Mouse (Mus musculus) neural tube, embryonic 12.5 days (tissue): ENCODE measurements around the gene Fgr. TPM values are rescaled to one million over a fixed set of nuclear protein-coding genes. Genes with fewer than 3 reads are reported as not detected.
A peak's percentile ranks its signal among the peaks of the same experiment; 100 is the strongest.

Experiments
- ATAC-seq: fragments of 200-750 bp; cut with Nextera tagmentation; 2 replicates; pipeline ENCODE4 v1.8.0; 2017; ENCODE audit warnings: low read depth, mild to moderate bottlenecking, moderate TSS enrichment, moderate library complexity; ENCODE audit not compliant: low FRiP score
- H3K27ac ChIP-seq: fragments of 300-500 bp; sonication (generic); 2 replicates; pipeline ENCODE4 v1.5.1; 2016
- H3K27me3 ChIP-seq: fragments of 300-500 bp; sonication (generic); replicated peaks from 2 replicates; pipeline ENCODE4 v1.6.1; 2016; ENCODE audit warnings: mild to moderate bottlenecking
- H3K36me3 ChIP-seq: fragments of 300-500 bp; sonication (generic); 2 replicates; pipeline ENCODE4 v1.6.1; 2016; ENCODE audit warnings: mild to moderate bottlenecking
- H3K4me1 ChIP-seq: fragments of 300-500 bp; sonication (generic); 2 replicates; pipeline ENCODE4 v1.6.1; 2016
- H3K4me2 ChIP-seq: fragments of 300-500 bp; sonication (generic); replicated peaks from 2 replicates; pipeline ENCODE4 v1.6.1; 2016; ENCODE audit warnings: mild to moderate bottlenecking
- H3K4me3 ChIP-seq: fragments of 300-500 bp; sonication (generic); 2 replicates; pipeline ENCODE4 v1.5.1; 2016
- H3K9ac ChIP-seq: fragments of 300-500 bp; sonication (generic); 2 replicates; pipeline ENCODE4 v1.6.1; 2016; ENCODE audit warnings: mild to moderate bottlenecking
- H3K9me3 ChIP-seq: fragments of 300-500 bp; sonication (generic); 2 replicates; pipeline ENCODE4 v1.6.1; 2016; ENCODE audit warnings: mild to moderate bottlenecking
- WGBS: fragments of 180-500 bp; shearing (Covaris S2); methylation state at CpG from one replicate; pipeline ENCODE4 v1.1.7; 2016; 5-methylcytosine and 5-hydroxymethylcytosine counted together
- polyA plus RNA-seq: library from polyadenylated mRNA; unstranded; fragments of >200 nt; fragmentation: Nextera tagmentation; extraction: Ambion mirVana; gene quantifications from 2 replicates; pipeline ENCODE4 v1.2.1, GENCODE M21; 2016

Fgr gene
- polyA plus RNA-seq, 1 experiment from 2014 or later, result 0.28 TPM

DNA sequence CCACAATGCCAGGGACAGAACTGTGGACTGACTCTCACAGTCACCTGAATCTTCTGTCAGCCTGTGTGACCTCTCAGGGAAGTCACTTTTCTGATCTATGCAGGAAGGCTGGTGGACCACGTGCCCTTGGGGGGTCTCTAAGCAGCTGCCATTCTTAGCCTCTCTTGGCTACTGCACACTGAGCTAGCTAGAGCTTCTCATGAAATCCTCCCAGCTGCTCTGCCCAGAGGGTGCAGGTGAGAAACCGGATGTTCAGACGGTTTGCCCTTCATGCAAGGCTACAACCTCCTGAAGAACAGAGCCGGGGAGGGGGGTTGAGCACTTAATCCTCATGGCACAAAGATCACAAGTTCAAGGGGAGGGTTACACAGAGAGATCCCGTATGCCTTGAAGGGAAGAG, 3.7 kb downstream of the Fgr start:
- H3K27me3 ChIP-seq, result peaks cover 42% of the 10 kb centered on the region
- no peak for ATAC-seq
- H3K4me3 ChIP-seq, result no peak overlapping the region
- no peaks in the 10 kb centered on the region for H3K36me3 ChIP-seq
- H3K4me2 ChIP-seq, result no peak overlapping the region
- H3K9me3 ChIP-seq, result no peaks in the 10 kb centered on the region
- peaks cover 24% of the 10 kb centered on the region; the same call in 1 of the 2 replicates for H3K4me1 ChIP-seq
- H3K9ac ChIP-seq, result no peak overlapping the region
- 59% methylated on average over 5 of the region's 5 CpGs for WGBS
- no peak overlapping the region for H3K27ac ChIP-seq

DNA sequence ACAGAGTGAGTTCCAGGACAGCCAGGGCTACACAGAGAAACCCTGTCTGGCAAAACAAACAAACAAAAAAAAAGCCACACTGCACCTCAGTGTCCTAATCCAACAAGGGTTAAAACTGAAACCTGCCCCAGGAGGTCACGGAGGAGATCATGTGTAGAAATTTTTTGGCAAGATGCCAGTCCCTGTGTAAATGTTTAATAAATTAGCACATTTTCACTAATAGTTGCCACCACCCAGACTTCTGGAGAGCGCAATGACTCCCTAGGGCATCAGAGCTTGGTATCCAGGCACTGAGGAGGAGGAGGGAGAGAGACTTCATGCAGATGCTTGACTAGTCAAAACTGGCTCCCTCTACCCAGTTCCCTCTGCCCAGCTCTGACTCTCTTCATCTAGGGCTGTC, 5.3 kb downstream of the Fgr start:
- peaks cover 27% of the 10 kb centered on the region for H3K27me3 ChIP-seq
- H3K27ac ChIP-seq, result no peak overlapping the region
- peaks cover 24% of the 10 kb centered on the region for H3K4me1 ChIP-seq
- no peaks in the 10 kb centered on the region for H3K36me3 ChIP-seq
- H3K9me3 ChIP-seq, result no peaks in the 10 kb centered on the region
- H3K9ac ChIP-seq, result no peak overlapping the region
- WGBS, result 77% methylated on average over 2 of the region's 2 CpGs
- H3K4me3 ChIP-seq, result no peak overlapping the region
- no peak overlapping the region for H3K4me2 ChIP-seq
- ATAC-seq, result no peak

DNA sequence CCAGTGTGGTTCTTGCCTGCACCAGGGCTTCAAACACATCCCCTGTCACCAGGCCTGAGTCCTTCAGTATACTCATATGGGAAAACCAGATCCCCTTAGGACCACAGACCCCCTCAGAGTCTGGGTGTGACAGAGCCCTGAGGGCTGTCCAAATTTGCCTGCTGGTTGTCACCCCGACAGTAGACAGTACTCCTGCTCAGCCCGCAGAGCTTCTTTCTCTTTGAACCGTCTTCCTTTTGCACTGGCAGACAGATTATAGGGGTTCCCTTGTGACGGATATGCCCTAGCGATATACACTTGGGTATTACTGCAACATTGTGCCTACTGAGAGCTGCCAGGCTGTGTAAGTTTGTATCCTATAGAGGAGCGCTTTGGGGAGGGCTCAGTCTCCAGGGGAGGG, 7.7 kb downstream of the Fgr start:
- H3K4me1 ChIP-seq, result peaks cover 11% of the 10 kb centered on the region
- H3K27ac ChIP-seq, result no peak overlapping the region
- H3K27me3 ChIP-seq, result 0 out of 2 replicates have a peak, but pooled peaks cover 3% of the 10 kb centered on the region
- no peaks in the 10 kb centered on the region for H3K9me3 ChIP-seq
- no peaks in the 10 kb centered on the region for H3K36me3 ChIP-seq
- no peak overlapping the region for H3K4me3 ChIP-seq
- ATAC-seq, result no peak
- no peak overlapping the region for H3K9ac ChIP-seq
- no peak overlapping the region for H3K4me2 ChIP-seq
- WGBS, result 79% methylated on average over 6 of the region's 6 CpGs

DNA sequence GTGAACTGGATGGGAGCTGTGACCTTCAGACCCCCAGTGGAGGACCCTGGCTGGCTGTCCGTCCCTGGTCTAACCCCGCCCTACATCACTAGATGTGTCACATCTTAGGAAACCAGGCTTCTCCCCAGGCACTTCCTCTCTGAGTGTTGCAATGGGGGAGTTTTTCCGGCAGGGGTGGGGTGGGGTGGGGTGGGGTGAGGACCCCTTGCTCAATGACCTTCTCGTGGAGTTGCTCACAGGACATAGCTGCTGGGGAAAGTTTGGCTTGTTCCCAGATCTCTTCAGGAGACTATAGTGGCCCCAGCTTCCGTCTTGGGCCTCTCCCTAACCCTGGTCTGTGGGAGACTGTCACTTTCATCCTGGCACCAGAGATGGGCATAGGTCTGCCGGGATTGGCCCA, 9.1 kb downstream of the Fgr start:
- Histone ChIP-seq H3K4me2 (no peak overlapping the region), H3K36me3 (no peaks in the 10 kb centered on the region), H3K27ac (no peak overlapping the region), H3K9me3 (no peaks in the 10 kb centered on the region), H3K27me3 (no peaks in the 10 kb centered on the region), H3K4me1 (peaks cover 11% of the 10 kb centered on the region), H3K4me3 (no peak overlapping the region), H3K9ac (no peak overlapping the region)
- ATAC-seq, result no peak
- 82% methylated on average over 6 of the region's 6 CpGs for WGBS

DNA sequence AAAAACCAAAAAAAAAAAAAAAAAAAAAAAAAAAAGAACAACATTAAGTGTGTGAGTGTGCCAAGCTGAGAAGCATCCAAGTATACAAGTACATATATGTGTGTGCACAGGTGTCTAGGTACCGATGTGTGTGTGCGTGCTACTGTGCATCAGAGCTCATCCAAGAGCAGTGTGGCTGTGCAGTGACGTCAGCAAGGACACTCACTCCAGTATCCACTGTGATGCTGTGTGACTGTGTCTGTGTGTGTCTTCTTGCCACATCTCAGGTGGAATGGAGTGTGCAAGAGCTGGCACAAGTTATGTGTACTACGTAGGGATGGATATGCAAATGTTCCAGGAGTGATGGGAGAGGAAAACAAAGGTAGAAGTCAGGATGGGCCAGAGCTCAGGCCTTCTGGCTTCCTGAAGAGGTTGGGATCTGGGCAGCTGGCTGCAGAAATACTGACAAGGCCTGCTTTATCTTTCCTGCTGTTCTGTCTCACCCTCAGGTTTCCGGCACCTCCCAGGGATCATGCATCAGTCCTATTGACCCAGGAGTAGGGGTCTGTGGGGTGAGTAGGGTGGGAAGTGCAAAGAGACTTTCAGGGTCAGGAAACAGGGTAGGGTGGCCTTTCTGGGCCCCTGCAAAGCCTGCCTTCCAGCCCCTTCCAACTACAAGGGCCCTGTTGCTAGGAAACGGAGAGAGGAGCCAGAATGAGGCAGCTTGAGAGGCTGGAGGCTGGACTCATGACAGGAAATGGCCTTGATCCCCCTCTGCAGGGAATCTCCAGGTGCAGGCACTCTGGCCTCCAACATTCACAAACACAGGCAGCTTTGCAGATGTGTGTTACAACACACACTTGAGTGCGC, 10.0 kb downstream of the Fgr start:
- WGBS, result 45% methylated on average over 7 of the region's 7 CpGs
- Histone ChIP-seq H3K4me3 (no peak overlapping the region), H3K9me3 (no peaks in the 10 kb centered on the region), H3K27ac (no peak overlapping the region; the same call in 1 of the 2 replicates), H3K4me1 (peaks cover 11% of the 10 kb centered on the region), H3K9ac (0 out of 2 replicates have a peak overlapping the region, but pooled peaks have one; percentile 33), H3K36me3 (no peaks in the 10 kb centered on the region), H3K27me3 (no peaks in the 10 kb centered on the region), H3K4me2 (no peak overlapping the region)
- 0 out of 2 replicates have a peak, but pooled peaks have one; percentile 13 for ATAC-seq

DNA sequence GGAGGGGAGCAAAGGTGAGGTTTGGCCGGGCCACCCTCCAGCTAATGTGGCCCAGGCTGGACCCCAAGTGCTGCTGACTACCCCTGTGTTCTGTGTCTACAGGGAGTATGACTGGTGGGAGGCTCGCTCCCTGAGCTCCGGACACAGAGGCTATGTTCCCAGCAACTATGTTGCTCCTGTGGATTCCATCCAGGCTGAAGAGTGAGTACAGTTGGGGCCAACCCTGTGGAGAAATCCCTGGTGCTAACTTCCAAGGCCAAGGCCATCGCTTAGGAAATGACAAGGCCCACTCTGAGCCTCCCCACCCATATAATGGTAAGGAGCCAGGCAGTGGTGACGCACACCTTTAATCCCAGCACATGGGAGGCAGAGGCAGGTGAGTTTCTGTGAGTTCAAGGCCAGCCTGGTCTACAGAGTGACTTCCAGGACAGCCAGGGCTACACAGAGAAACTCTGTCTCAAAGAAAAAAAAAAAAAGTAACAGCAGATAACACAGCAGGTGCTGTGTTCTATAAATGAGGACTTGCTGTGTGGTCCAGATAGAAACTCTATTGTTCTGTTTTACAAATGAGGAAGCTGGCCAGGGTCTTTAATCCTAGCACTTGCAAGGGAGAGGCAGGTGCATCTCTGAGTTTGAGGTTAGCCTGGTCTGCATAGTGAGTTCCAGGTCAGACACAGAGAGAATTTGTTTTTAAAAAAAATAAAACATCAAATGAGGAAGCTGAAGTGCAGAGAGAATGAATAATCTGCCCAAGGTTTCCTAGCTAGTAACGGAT, 14.9 kb downstream of the Fgr start:
- Histone ChIP-seq H3K9me3 (no peaks in the 10 kb centered on the region), H3K9ac (no peak overlapping the region), H3K4me3 (no peak overlapping the region), H3K27ac (no peak overlapping the region), H3K4me2 (no peak overlapping the region), H3K27me3 (no peaks in the 10 kb centered on the region), H3K4me1 (peaks cover 9% of the 10 kb centered on the region), H3K36me3 (no peaks in the 10 kb centered on the region)
- no peak for ATAC-seq
- 88% methylated on average over 6 of the region's 6 CpGs for WGBS

DNA sequence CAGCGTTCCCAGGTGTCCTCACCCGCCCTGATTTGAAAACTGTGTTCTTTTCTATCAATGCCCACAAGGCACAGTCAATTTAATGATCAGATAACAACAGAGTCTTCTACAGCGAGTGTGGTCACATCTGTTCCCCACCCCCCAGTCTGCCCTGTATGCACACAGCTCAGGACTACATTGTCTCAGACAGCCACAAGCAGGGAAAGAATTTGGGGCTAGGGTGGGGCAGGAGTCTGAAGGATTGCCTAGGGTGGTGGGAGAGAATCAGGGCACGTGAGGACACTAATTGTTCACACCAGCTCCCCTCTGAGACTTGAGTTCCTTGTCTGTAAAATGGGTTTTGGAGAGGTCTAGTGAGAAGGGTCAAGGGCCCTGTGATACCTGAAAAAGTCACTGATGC, 19.7 kb downstream of the Fgr start:
- no peak overlapping the region for H3K27ac ChIP-seq
- H3K4me2 ChIP-seq, result no peak overlapping the region
- no peak overlapping the region for H3K4me3 ChIP-seq
- whole genome bisulfite sequencing, result 66% methylated on average over 4 of the region's 4 CpGs
- no peaks in the 10 kb centered on the region for H3K36me3 ChIP-seq
- H3K27me3 ChIP-seq, result no peaks in the 10 kb centered on the region
- H3K9ac ChIP-seq, result no peak overlapping the region
- no peaks in the 10 kb centered on the region for H3K9me3 ChIP-seq
- ATAC-seq, result no peak
- H3K4me1 ChIP-seq, result no peaks in the 10 kb centered on the region

DNA sequence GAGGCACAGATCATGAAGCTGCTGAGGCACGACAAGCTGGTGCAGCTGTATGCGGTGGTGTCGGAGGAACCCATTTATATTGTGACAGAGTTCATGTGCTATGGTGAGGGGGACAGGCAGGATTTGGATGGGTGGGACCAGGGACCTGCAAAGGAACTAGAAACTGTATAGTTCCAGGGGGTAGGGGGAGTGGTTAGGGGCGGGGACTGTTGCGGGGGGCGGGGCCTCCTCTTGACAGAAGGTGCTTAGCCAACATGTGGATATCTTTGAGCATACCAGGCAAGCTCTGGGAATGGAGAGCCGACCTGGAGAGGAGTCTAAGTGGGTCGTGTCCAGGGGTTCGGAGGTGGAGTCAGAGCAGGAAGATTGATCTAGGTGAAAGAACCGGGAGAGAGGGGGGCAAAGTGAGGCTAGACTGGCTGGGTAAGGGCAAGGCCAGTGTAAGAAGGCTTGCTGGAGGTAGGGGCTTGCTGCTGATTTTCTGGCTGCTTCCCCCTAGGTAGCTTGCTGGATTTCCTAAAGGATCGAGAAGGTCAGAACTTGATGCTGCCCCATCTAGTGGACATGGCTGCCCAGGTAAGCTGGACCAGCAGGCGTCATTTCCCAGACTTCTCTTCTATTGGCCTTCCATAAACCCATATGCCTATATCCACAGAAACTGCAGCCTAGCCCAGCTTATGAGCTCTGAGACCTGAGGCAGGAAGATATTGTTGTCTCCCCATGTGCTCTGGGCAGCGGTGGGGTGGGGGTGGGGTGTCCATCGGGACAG, 23.8 kb downstream of the Fgr start:
- no peak overlapping the region for H3K9ac ChIP-seq

DNA sequence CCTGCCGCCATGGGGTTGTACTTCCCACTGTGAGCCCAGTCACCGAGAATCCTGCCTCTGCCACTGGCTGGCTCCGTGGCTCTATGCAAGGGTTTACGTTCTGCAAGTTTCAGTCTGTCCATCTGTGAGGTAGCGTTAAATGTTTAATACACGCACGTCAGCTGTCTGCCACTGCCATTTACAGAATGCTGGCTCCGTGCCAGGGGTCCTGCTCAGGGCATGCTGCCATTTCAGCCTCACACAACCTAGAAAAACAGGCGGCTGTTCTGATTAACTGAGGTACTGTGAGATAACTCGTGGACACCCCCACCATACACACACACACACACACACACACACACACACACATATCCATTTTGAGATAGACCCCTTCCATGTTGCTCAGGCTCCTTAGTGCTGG, 29.0 kb downstream of the Fgr start:
- no peaks in the 10 kb centered on the region for H3K27me3 ChIP-seq
- no peak overlapping the region for H3K9ac ChIP-seq
- no peak for ATAC-seq
- H3K9me3 ChIP-seq, result no peaks in the 10 kb centered on the region
- no peak overlapping the region for H3K4me3 ChIP-seq
- 0 out of 2 replicates have a peak overlapping the region, but pooled peaks have one; percentile 22 for H3K4me2 ChIP-seq
- no peak overlapping the region for H3K27ac ChIP-seq
- no peaks in the 10 kb centered on the region for H3K36me3 ChIP-seq
- 37% methylated on average over 10 of the region's 10 CpGs for WGBS
- H3K4me1 ChIP-seq, result peaks cover 19% of the 10 kb centered on the region

More for the DNA sequence above, 23.8 kb downstream of the Fgr start:
- Histone ChIP-seq H3K27ac (no peak overlapping the region), H3K36me3 (no peaks in the 10 kb centered on the region), H3K4me2 (no peak overlapping the region), H3K9me3 (no peaks in the 10 kb centered on the region), H3K27me3 (no peaks in the 10 kb centered on the region), H3K4me1 (peaks cover 4% of the 10 kb centered on the region), H3K4me3 (no peak overlapping the region)
- ATAC-seq, result no peak
- 46% methylated on average over 14 of the region's 14 CpGs for WGBS

DNA sequence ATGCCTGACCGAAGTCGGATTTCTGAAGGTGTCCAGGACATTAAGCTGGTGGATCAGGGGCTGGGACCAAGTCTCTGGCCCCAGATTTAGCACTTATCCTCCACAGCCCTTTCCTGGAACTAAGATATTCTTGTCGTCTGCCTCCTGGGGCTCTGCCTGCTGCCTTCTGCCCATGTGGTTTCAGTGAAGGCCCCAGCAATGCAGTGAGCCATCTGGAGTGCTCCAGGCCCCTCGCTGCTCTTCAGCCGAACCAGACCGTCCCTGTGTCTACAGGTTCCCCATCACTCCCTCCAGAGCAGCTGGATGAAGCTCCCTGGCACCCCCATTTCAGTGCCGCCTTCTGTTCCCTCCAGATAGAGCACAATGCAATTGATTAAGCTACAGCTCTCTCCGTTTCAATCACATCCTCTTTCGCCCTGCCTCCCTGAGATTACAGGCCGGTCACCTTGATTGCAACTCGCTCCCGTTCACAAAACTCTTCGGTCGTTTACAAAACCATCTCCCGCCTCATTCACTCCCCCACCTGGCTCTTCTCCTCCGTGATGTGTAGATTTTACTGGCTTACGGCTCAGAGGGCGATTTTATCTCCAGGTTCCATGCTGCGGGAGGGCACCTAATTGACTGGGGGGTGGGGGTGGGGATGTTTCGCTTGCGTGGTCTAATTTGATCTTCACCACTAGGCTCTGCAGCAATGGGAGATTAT, 29.6 kb downstream of the Fgr start:
- Histone ChIP-seq H3K4me1 (peaks cover 20% of the 10 kb centered on the region), H3K27me3 (no peaks in the 10 kb centered on the region), H3K9me3 (no peaks in the 10 kb centered on the region), H3K9ac (no peak overlapping the region), H3K27ac (no peak overlapping the region), H3K4me3 (no peak overlapping the region), H3K36me3 (no peaks in the 10 kb centered on the region), H3K4me2 (peak overlapping the region; percentile 27; the same call in 1 of the 2 replicates)
- ATAC-seq, result no peak
- WGBS, result 39% methylated on average over 21 of the region's 21 CpGs

DNA sequence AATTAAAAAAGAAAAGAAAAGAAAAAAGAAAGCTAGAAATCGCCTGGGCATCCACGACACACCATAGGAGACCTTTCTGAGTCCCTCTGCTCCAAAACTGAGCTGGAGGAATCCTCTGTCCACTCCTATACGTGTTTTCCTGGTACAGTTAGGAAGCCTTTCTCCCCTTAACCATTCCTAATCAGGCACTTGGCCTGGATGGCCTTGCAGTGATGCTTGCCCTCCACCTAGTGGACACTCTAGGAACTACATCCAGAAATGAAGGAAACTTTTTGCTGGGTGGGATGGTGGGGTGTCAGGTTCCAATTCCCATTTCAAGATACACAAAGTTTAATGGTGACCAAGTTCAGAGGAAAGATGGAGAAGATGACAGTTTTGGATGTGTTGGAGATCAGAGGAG, 31.3 kb downstream of the Fgr start:
- 7% methylated on average over 3 of the region's 3 CpGs for WGBS
- no peak overlapping the region for H3K4me3 ChIP-seq
- ATAC-seq, result 0 out of 2 replicates have a peak, but pooled peaks have one; percentile 17
- H3K9me3 ChIP-seq, result no peaks in the 10 kb centered on the region
- peaks cover 9% of the 10 kb centered on the region for H3K27me3 ChIP-seq
- no peaks in the 10 kb centered on the region for H3K36me3 ChIP-seq
- no peak overlapping the region for H3K4me2 ChIP-seq
- peaks cover 20% of the 10 kb centered on the region for H3K4me1 ChIP-seq
- no peak overlapping the region for H3K9ac ChIP-seq
- no peak overlapping the region for H3K27ac ChIP-seq
